Mouse (Mus musculus) heart, embryonic 10.5 days (tissue): ENCODE measurements around the gene Il17rb. TPM values are rescaled to one million over a fixed set of nuclear protein-coding genes. Genes with fewer than 3 reads are reported as not detected.

ENCODE experiments used
- DNase-seq: peaks from one replicate; pipeline ENCODE4 v3.0.0-alpha.2; 2017; ENCODE audit warnings: low spot score
- H3K27ac ChIP-seq: fragments of 300-500 bp; sonication (generic); 2 replicates; pipeline ENCODE4 v1.5.1; 2016; ENCODE audit warnings: mild to moderate bottlenecking
- H3K27me3 ChIP-seq: fragments of 300-500 bp; sonication (generic); 2 replicates; pipeline ENCODE4 v1.6.1; 2016; ENCODE audit warnings: mild to moderate bottlenecking; ENCODE audit not compliant: poor library complexity, insufficient read depth, severe bottlenecking
- H3K36me3 ChIP-seq: fragments of 300-500 bp; sonication (generic); 2 replicates; pipeline ENCODE4 v1.6.1; 2016; ENCODE audit warnings: mild to moderate bottlenecking, moderate library complexity
- H3K4me1 ChIP-seq: fragments of 300-500 bp; sonication (generic); 2 replicates; pipeline ENCODE4 v1.6.1; 2016; ENCODE audit warnings: mild to moderate bottlenecking
- H3K4me3 ChIP-seq: fragments of 300-500 bp; sonication (generic); 2 replicates; pipeline ENCODE4 v1.5.1; 2016; ENCODE audit warnings: mild to moderate bottlenecking, moderate library complexity
- H3K9me3 ChIP-seq: fragments of 300-500 bp; sonication (generic); 2 replicates; pipeline ENCODE4 v1.6.1; 2016; ENCODE audit warnings: mild to moderate bottlenecking, moderate library complexity
- WGBS: fragments of 180-500 bp; shearing (Covaris S2); methylation state at CpG from one replicate; pipeline ENCODE4 v1.1.7; 2016; 5-methylcytosine and 5-hydroxymethylcytosine counted together
- polyA plus RNA-seq: library from polyadenylated mRNA; unstranded; fragments of >200 nt; fragmentation: Nextera tagmentation; extraction: Ambion mirVana; gene quantifications from 2 replicates; pipeline ENCODE4 v1.2.1, GENCODE M21; 2016

Il17rb gene
- polyA plus RNA-seq, 1 experiment from 2014 or later, result 0.69 TPM

DNA sequence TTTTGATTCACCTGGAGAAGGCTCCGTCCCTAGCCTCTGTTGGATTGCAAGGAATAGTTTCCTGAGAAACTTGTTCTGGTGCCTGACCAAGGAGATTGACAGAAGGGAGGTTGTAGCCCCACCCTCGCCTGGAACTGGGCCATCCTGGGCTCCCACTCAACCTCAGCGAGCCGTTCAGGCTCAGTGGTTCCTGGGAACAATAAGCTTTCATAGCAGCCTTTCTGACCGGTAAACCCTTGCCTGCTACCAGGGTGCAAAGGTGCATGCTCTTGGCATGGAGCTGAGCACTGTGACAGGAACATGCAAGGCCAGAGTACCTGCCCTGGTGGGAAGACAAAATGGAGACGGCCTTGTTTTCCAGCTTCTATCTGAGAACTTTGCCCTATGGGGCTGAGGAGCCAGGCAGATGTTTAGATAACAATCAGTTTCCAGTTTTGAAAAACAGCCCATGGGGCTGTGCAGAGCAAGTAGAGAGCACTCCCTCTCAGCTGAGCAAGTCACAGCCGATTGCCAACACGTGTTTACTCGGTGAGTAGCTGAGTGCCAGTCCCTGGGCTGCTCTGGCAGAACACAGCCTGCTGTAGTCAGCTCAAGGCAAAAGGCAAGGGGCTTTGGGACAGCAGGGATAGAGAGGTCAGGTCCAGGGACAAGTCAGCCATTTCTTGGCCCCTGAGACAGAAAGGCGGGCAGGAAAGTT lies 1.3 kb upstream of the Il17rb start:
- Histone ChIP-seq H3K36me3 (no peaks in the 10 kb centered on the region), H3K4me1 (peaks cover 14% of the 10 kb centered on the region), H3K27ac (no peak overlapping the region), H3K4me3 (no peak overlapping the region), H3K27me3 (peaks cover 54% of the 10 kb centered on the region), H3K9me3 (no peaks in the 10 kb centered on the region)
- no peak for DNase-seq
- WGBS, result 82% methylated on average over 10 of the region's 10 CpGs

- H3K27me3 ChIP-seq, result no peaks in the 10 kb centered on the region
- H3K27ac ChIP-seq, result no peak overlapping the region
- no peak for DNase-seq
- no peaks in the 10 kb centered on the region for H3K9me3 ChIP-seq
- 82% methylated on average over 3 of the region's 3 CpGs for WGBS
- H3K4me3 ChIP-seq, result no peak overlapping the region
- H3K36me3 ChIP-seq, result peaks cover 31% of the 10 kb centered on the region
- peaks cover 3% of the 10 kb centered on the region; the same call in 1 of the 2 replicates for H3K4me1 ChIP-seq
These were observed 9.3 kb downstream of the Il17rb start for GRCm38 (mm10) chr14:29999475-29999811.

DNA sequence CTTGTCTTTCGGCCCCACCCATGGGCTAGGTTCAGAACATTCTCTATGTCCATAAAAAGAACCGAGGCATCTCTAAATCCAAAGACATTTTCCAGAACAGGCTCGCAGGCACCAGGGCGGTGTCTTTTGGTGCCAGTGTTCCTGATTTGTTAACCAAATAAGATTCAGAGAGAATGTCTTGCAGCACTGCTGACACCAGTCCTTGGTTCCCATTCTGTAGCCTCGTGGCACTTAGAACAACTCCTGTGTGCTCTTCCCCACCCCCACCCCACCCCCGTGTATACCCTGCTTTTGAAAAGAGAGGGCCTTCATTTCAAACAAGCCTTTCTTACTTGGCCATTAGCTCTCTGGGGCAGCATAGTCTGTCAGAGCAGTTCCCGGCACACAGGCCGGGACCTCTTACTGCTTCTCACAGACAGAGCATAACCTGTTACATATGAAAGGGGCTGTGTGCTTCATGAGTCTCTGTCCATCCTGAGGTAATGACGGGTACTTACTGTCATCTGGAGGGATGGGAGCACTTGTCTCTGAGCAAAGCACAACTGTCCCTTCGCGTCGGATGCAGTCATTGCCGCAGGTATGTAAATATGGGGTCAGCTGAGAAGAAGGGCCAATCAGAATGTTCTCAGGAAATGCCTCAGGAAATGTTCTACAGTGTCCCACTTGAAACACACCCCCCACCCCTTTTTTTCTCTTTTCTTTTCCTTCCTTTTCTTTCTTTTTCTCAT lies 9.8 kb downstream of the Il17rb start:
- H3K27me3 ChIP-seq, result no peaks in the 10 kb centered on the region
- H3K36me3 ChIP-seq, result peaks cover 36% of the 10 kb centered on the region
- 78% methylated on average over 13 of the region's 13 CpGs for WGBS
- peaks cover 3% of the 10 kb centered on the region; the same call in 1 of the 2 replicates for H3K4me1 ChIP-seq
- H3K4me3 ChIP-seq, result no peak overlapping the region
- H3K27ac ChIP-seq, result no peak overlapping the region
- no peaks in the 10 kb centered on the region for H3K9me3 ChIP-seq
- no peak for DNase-seq

GRCm38 (mm10) chr14:29997345-29997744 lies 11.4 kb downstream of the Il17rb start:
- Histone ChIP-seq H3K36me3 (peaks cover 52% of the 10 kb centered on the region), H3K27ac (no peak overlapping the region), H3K9me3 (no peaks in the 10 kb centered on the region), H3K4me1 (peaks cover 3% of the 10 kb centered on the region; the same call in 1 of the 2 replicates), H3K4me3 (no peak overlapping the region), H3K27me3 (no peaks in the 10 kb centered on the region)
- DNase-seq, result no peak

DNA sequence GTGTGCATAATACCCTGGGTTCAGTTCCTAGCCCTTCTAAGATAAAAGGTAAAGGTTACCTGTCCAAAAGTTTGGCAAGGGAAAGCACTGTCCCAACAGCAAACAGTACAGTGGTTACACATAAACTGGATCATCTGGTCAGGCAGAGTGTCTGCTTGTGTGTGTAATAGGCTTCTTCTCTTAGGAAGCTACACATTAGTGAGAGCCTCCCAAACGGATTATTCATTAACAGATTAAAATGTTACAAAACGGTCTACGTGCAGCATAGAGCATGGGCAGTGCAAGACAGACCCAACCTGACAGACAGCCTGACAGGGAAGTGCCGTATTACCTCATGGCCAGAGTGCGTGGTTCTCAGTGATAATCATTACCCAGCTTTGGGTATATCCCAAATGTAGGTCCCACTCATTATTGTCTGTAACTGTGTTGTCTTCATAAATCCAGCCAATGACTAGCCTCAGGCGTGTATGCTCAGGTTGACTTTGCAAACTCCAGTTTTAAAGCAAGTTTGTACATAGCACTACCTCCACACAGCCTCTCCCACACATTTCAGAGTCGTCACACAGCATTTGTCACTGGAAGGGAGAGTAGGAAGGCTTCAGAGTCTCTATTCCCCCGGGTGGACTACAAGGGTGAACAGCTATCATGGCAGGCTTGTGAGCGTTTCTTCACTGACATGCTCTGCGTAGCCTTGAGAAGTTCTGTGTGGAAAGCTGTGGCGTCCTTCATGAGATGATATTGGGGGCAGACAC lies 12.5 kb downstream of the Il17rb start:
- 92% methylated on average over 11 of the region's 11 CpGs for WGBS
- Histone ChIP-seq H3K4me1 (peaks cover 3% of the 10 kb centered on the region; the same call in 1 of the 2 replicates), H3K36me3 (peaks cover 64% of the 10 kb centered on the region), H3K4me3 (no peak overlapping the region), H3K9me3 (no peaks in the 10 kb centered on the region), H3K27me3 (no peaks in the 10 kb centered on the region), H3K27ac (no peak overlapping the region)
- no peak for DNase-seq

GRCm38 (mm10) chr14:29994976-29995375 lies 13.7 kb downstream of the Il17rb start:
- Histone ChIP-seq H3K9me3 (no peaks in the 10 kb centered on the region), H3K36me3 (peaks cover 76% of the 10 kb centered on the region), H3K27ac (no peak overlapping the region), H3K4me3 (no peak overlapping the region), H3K4me1 (peaks cover 3% of the 10 kb centered on the region; the same call in 1 of the 2 replicates), H3K27me3 (no peaks in the 10 kb centered on the region)
- DNase-seq, result no peak
- WGBS, result 86% methylated on average over 4 of the region's 4 CpGs

- DNase-seq, result no peak
- Histone ChIP-seq H3K4me1 (no peaks in the 10 kb centered on the region), H3K27ac (no peak overlapping the region), H3K27me3 (no peaks in the 10 kb centered on the region), H3K36me3 (peaks cover 100% of the 10 kb centered on the region), H3K4me3 (no peak overlapping the region), H3K9me3 (no peaks in the 10 kb centered on the region)
- 91% methylated on average over 4 of the region's 4 CpGs for WGBS
These were observed 20.4 kb downstream of the Il17rb start for GRCm38 (mm10) chr14:29988337-29988736.

GRCm38 (mm10) chr14:29987739-29988138 lies 21.0 kb downstream of the Il17rb start:
- no peak for DNase-seq
- H3K9me3 ChIP-seq, result no peaks in the 10 kb centered on the region
- H3K27me3 ChIP-seq, result no peaks in the 10 kb centered on the region
- WGBS, result 91% methylated on average over 9 of the region's 9 CpGs
- no peak overlapping the region for H3K4me3 ChIP-seq
- H3K4me1 ChIP-seq, result no peaks in the 10 kb centered on the region
- no peak overlapping the region for H3K27ac ChIP-seq
- peaks cover 100% of the 10 kb centered on the region for H3K36me3 ChIP-seq

DNA sequence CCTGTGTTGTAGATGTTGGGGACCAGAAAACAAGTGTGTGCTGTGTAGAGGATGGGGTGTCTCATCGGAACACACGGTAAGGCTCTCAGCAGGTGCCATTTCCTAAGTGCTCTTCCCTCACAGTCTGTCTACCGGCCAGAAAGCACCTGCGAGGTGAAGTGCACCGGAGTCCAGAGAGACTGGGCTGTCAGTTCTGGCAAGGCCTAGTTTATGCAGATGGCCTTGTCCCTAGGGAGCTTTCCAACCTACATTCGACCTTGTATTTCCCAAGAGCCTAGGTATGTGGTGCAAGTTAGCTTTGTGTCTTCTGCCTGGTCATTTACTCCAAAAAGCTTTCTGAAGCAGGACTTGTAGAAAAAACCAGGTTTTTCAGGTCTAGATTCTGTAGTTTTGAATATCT lies 21.4 kb downstream of the Il17rb start:
- 94% methylated on average over 6 of the region's 6 CpGs for whole genome bisulfite sequencing

GRCm38 (mm10) chr14:29986096-29986495 lies 22.6 kb downstream of the Il17rb start:
- 95% methylated on average over 4 of the region's 4 CpGs for WGBS
- Histone ChIP-seq H3K36me3 (peaks cover 100% of the 10 kb centered on the region), H3K27ac (no peak overlapping the region), H3K4me3 (no peak overlapping the region), H3K9me3 (no peaks in the 10 kb centered on the region), H3K4me1 (no peaks in the 10 kb centered on the region), H3K27me3 (no peaks in the 10 kb centered on the region)
- DNase-seq, result no peak

More for the DNA sequence above, 21.4 kb downstream of the Il17rb start:
- H3K27me3 ChIP-seq, result no peaks in the 10 kb centered on the region
- no peak overlapping the region for H3K27ac ChIP-seq
- no peaks in the 10 kb centered on the region for H3K4me1 ChIP-seq
- no peak overlapping the region for H3K4me3 ChIP-seq
- DNase-seq, result no peak
- H3K36me3 ChIP-seq, result peaks cover 100% of the 10 kb centered on the region
- H3K9me3 ChIP-seq, result no peaks in the 10 kb centered on the region

DNA sequence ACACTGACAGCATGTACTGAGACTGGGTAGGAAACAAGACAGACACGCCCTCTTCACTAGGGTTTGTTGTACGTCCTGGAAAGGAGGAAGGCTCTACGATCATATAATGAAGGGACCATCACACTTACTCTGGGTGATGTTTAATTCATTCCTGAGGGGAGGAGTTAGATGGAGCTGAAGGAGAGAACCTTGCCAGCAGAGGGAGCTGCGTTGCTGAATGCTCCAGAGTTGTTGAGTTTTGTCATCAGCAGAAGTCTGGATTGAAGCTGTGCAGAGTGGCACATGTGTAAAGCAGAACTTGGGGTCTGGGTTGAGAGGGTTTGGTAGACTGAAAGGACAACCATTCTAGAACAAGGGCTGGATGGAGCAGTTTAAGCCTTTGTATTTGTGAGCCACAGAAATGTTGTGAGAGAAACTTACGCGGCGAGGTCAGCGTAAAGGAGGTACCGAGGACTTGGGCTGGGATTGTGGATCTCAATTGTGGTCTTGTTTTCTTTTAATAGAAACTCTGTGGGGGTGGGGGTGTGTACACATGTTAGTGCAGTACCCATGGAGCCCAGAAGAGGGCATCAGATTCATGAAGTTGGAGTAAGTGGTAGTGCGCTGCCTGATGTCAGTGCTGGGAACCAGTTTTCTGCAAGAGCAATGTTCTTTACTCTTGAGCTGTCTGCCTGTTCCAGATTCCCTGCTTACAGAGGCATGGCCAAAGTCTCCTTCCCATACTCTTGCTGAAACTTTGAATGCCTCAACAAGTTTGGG lies 28.1 kb downstream of the Il17rb start:
- peaks cover 74% of the 10 kb centered on the region for H3K36me3 ChIP-seq
- no peak overlapping the region for H3K27ac ChIP-seq
- peaks cover 10% of the 10 kb centered on the region for H3K4me1 ChIP-seq
- no peak overlapping the region for H3K4me3 ChIP-seq
- H3K27me3 ChIP-seq, result no peaks in the 10 kb centered on the region
- H3K9me3 ChIP-seq, result no peaks in the 10 kb centered on the region
- 92% methylated on average over 10 of the region's 10 CpGs for WGBS
- no peak for DNase-seq

DNA sequence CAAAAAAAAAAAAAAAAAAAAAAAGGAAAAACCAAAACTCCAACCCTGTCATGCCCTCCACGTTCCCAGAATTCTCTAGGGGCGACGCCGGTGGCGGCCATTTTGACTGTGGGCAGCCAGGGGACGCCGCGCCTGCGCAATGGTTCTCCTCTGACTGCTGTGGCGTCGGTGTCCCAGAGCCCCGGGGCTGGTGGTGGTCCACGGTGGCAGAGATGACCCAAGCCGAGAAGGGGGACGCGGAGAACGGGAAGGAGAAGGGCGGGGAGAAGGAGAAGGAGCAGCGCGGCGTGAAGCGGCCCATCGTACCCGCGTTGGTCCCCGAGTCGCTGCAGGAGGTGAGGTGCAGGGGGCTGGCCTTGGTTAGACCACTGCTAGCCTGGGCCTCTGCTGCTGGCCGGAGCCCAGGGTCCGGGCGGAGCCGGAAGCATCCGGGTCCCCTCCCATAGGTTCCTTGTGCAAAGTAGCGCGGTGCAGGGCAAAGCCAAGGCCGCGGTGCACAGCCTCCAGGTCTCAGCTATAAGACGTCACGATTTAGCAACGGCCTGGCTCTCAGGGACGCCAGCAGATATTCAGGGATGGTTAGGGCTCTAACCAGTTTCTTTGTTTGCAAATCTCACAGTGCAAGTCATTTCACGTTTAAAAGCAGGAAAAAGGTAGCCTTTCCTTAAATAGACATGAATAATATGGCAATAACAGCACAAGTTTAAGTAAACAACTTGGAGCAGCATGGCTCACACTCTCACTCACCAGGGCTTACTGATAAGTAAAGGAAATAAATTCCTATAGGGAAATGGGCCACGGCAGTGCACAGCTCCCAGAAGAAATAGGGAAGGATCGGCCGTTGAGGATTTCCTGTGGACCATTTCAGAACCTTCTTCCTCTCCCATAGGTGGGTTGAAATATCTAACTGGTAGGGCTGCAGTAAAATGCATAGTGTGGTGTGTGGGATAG lies 30.2 kb downstream of the Il17rb start, which contains the start of gene Actr8:
Actr8 (plus strand) TSS at position 84 of the 951 bp plus-strand sequence.
- 2% methylated on average over 44 of the region's 44 CpGs for WGBS
- no peaks in the 10 kb centered on the region for H3K27me3 ChIP-seq
- peak; percentile 97 for DNase-seq
- H3K4me3 ChIP-seq, result peak within 1 kb of the TSS; percentile 86
- H3K9me3 ChIP-seq, result no peaks in the 10 kb centered on the region
- H3K4me1 ChIP-seq, result peaks cover 10% of the 10 kb centered on the region
- peaks cover 73% of the 10 kb centered on the region for H3K36me3 ChIP-seq
- H3K27ac ChIP-seq, result peak within 1 kb of the TSS; percentile 97
